Mouse (Mus musculus) cerebellum, adult 2 months (tissue): Measurements from ENCODE around the gene Srsf7.

Experiments
- CTCF ChIP-seq: fragments of 200-500 bp; IDR thresholded peaks from 2 replicates; pipeline ENCODE4 v1.5.1; 2011; ENCODE audit warnings: low read depth, mild to moderate bottlenecking, control low read depth, low read length, moderate library complexity, borderline replicate concordance; ENCODE audit not compliant: insufficient read depth
- POLR2A ChIP-seq: fragments of 200-500 bp; IDR thresholded peaks from 2 replicates; pipeline ENCODE4 v1.6.1; 2011; ENCODE audit warnings: low read length, control low read depth, borderline replicate concordance; ENCODE audit not compliant: insufficient read depth

GRCm38 (mm10) chr17:80173708-80174107, 33.4 kb downstream of the Srsf7 start:
- TF ChIP-seq POLR2A, result no peak
- TF ChIP-seq CTCF, result no peak
